Mouse (Mus musculus): ENCODE data around the gene Clec16a.
A peak's percentile ranks its signal among the peaks of the same experiment; 100 is the strongest.

Clec16a gene

DNA sequence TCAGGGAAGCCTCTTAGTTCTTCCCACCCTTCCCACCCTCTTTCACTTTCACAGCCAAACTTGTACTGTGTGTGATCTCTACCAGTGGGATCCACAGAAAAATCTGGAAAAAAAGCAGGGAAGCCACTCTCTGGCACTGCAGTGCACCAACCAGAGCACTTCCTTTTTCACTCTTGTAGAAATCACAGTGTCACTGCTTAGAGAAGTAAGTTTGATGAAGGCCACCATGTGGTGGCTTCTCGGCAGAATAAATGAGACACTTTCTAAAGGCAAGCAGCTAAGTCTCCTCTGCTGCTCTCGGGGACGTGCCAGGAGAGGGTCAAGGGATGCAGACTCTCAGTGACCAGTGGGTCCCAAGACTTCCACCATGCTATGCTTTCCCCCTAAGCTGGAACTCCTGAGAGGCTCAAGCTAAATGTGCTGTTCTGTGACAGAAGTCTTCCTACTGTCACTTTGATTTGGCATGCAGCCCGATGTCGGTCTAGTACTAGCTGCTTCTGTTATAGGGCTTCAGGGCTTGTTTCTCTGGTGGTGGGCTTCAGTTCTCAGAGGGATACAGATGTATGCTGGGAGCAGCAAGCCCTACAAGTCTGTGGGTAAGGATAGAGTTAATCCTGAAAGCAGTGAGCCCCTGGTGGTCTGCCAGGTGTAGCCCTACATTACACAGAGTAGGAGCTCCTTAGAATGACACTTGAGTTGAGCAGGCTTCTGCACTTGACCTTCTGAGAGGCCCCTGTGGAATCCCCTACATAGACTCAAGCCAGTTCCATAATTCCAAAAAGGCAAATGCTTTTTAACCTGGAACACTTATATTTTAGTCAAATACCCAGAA, 178.9 kb downstream of the Clec16a start:
- no peak for DNase-seq (ENCODE audit: low spot score)

DNA sequence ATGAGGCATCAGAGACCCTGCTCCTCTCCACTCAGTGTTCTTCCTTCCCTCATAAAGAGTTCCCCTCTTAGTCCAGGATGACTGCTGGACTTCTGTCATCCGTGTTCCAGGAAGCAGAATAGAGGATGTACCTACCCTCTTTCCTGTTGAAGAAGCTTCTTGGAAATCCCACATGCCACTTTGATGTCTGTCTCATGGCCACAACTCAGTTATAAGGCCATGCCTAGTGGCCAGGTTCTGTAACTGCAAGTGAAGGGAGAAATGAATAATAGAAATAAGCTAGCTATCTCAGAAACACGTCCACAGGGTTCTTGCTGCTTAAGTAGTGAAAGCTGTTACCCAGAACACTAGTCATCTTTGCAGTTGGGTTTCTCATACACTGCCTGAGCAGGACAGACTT, 180.0 kb downstream of the Clec16a start:
- DNase-seq (ENCODE audit: low spot score), result no peak

DNA sequence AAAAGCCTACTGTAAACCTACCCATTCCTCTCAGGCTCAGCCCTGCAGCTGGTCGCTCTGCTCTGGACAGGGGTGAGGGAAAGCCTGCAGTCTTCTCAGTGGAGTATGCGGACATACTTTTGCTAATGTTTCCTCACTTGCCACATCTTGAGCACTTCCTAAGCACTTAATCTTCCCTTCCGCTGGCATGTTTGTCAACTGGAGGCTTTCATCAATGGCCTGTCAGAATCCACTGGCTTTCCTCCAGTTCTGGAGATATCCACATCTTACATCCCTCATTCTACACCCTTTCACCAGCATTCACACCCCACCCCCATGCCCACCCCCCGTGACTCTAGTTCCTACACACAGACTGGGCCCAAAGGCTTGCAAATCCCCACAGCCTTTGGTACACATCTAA, 182.5 kb downstream of the Clec16a start:
- no peak for DNase-seq (ENCODE audit: low spot score)

DNA sequence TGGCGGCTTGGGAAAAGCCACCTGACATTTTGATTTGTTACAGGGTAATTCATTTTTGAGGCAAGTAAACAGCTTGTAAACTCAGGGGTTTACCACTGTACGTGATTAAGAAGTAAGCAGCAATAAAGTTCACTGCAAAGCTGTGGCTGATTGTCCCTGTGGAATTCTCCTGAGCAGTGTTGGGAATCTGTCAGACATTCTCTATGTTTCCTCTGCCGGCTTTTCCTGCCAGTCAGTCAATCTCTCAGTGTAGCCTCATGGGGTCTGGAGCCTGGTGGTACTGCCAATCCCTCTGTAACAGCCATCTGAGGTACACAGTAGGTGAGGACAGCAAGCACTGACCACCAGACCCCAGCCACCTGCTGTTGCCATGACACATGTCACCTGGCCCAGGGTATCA, 183.7 kb downstream of the Clec16a start:
- DNase-seq (ENCODE audit: low spot score), result no peak

DNA sequence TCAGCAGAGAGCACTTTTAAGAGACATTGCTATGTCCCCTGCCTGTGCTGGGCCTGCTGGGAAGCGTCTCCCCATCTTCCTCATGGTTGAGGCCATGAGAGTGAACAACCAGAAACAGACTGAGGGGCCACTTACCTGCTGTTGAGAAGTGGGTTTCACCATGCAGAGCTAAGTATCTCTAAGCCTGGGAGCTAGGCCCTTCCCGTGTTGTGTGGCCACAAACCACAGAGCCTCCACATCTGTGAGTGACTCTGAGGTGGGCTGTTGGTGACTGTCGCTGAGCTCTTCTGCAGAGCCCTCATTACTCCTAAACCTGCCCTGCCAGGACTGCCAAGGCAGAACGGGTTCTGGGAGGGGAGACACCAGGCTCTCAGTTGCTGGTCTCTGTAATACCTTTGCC, 185.8 kb downstream of the Clec16a start:
- no peak for DNase-seq (ENCODE audit: low spot score)

DNA sequence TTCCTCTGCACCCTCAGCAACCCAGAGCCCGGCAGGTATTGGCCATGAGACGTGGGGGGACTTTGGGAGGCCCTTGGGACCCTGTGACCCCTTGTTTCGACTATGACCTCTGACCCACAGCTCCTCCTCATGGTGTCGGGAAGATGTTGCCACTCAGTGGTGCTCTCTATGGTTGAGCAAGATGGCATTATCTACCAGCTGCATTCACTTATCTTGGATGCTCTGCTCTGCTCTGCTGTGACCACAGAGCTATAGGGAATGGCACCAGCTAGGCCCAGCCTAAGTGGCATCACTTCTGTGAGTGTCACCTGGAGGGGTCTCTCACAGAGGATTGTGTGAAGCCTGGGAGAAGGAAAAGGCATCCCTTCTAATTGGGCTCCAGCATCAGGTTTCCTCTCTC, 186.6 kb downstream of the Clec16a start:
- no peak for DNase-seq (ENCODE audit: low spot score)

DNA sequence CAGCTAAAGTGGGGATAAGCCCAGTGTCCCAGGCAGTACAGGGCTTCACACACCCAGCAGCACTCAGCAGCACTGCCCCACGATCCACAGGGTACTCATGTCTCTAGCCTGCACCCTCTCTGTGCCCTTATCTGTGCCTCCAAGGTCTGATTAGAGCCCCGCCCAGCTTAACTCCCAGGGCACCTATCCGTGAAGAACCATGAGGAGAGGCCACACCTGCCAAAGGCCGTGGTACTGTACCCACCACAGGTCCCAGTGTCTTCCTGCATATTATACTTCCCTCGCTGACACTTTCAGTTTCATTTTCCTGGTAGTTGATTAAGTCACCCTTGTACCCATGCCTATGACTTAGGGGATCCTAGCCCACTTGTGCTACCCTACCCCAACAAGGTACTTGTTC, 187.3 kb downstream of the Clec16a start:
- no peak for DNase-seq (ENCODE audit: low spot score)

DNA sequence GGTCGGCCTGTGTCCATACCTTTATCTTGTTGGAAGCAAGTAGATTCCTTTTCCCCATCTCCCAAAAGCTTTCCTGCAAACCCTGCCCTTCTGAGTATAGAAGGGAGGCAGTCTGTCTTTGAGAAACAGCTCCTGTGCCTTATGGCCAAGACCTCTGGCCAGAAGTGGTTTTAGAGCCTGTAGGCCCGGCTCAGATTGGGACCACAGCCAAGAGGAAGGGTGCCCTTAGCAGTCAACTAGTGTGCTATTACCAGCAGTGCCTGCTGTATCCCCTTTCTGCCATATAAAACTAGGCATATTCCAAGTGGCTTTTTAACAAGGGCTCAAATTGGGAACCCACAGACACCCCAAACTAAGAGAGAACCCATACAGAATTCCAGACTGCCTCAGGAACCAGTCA, 190.6 kb downstream of the Clec16a start:
- DNase-seq (ENCODE audit: low spot score), result peak; percentile 67

DNA sequence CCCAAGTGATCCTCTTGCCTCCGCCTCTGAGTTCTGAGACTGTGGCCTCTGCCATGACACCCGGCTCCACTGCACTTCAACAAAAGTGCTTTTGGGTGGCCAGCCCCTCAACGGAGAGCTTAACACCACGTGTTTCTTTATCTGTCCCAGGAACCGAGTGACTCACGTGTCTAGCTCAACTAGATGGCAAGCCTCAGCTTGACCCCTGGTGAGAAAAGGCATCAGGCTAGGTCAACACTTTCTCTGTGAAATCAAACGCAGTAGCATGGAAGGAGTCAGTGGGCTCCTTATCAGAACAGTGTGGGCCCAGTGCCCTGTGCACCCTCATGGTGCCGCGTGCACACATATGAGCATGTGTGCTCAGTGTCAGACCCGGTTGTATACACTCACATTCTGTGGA, 191.2 kb downstream of the Clec16a start:
- no peak for DNase-seq (ENCODE audit: low spot score)

DNA sequence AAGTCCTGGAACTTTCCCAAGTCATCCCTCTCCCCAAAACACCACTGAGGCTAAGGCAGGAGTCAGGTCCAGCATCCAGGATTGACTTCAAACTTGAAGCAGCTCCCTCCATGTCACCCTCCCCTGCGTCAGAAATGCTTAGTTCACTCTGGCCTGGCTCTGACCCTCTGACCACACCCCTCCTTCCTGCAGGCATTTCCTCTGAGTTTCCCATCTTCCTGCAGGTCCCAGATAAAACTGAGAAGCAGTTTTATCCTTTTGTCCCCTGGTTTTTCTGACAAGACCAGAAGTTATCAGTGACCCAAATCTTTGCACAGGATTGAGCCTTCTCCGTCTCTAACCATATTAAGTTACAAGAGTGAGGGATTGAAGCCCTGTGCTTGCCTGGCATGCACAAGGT, 192.4 kb downstream of the Clec16a start:
- no peak for DNase-seq (ENCODE audit: low spot score)

DNA sequence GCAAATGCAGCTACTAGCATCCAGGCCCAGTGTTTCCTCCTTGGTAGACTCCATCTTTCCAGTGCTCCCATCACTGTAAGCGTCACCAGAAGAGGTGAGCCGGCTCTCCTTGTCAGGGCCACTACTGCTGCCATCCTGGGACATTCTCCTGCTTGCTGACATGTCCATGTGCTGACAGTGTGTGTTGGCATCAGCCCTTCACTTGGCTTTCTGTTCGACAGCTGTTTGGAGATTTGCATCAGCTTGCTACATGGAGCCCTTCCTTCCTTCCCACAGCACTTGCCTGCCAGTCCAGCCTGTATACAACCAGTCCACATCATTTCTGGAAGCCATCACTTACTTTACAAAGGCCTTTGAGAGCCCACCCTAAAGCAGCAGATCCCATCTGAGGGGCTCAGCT, 193.7 kb downstream of the Clec16a start:
- no peak for DNase-seq (ENCODE audit: low spot score)

DNA sequence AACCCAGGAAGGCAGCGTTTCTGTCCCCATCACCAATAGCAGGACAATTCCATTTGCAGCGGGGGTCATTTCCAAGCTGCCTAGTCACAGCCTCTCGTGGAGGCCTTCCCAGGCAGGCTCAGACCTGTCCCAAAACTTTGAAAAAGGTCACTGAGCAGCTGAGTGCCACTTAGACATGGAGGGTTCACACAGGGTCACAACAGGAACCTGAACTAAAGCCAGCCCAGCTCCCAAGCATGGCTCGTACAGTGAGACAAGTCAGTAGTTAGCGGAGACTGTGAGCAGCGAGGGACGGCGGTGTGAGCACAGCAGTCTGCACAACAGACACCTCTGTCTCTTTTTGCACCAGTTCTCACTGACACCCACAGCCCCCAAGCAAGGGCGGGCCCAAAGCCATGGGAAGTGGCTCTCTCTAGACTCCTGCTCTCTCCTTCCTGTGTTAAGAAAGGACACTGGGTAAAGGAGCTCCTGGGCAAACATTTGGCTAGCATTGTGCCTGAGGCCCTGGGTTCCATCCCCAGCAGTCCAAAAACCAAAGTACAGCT, 194.8 kb downstream of the Clec16a start:
- peak; percentile 44 for DNase-seq (ENCODE audit: low spot score)

DNA sequence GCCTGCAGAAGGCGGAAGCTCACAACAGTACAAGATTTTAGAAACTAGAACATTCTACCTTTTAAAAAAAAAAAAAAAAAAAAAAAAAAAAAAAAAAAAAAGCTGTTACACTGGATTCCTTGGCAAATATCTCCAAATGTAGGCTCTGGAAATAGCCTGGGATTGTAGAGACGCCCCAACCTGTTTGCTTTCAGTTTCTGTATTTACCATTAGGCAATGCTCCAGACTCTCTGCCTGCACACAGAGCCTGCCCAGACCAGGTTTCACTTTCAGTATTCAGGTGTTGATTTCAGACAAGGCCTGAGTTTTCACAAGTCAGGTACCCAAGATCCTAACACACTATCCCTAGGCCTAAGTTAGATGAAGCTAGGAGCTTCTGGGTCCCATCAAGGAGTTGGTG, 195.9 kb downstream of the Clec16a start:
- peak; percentile 75 for DNase-seq (ENCODE audit: low spot score)

DNA sequence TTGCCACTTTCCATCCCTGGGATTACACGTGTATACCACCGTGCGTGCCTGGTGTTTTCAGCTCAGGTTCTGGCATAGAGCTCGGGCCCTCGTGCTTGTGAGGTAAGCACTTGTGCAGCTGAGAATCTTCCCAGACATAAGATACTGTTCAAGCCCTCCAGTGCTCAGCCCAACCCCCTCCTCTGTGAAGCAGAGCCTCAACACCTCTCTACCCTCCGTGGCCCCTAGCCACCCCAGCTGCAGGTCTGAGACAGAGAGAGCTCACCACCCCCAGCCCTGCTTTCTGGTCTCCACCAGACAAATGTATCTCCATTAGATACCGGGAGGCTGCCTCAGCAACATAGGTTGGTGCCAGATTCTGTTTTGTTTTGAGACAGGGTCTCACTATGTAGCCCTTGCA, 204.1 kb downstream of the Clec16a start:
- no peak for DNase-seq (ENCODE audit: low spot score)

DNA sequence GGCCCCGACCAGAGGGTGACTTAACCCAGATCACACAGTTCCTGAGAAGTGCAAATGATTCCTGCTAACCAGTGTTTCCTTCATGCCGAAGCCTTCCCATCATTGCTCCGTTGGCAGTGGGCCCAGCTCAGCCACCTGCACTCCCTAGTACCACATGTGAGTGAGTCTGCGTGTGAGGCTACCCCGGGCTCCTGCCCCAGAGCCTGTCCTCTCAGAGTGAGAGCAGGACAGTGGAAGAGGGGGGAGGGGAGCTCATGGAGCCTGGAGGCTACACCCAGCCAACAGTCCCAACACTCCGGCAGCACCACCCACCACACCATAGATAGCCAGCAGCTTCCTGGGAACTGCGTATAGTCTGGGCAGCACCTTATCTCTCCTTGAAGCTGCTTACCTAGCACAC, 204.7 kb downstream of the Clec16a start:
- no peak for DNase-seq (ENCODE audit: low spot score)

DNA sequence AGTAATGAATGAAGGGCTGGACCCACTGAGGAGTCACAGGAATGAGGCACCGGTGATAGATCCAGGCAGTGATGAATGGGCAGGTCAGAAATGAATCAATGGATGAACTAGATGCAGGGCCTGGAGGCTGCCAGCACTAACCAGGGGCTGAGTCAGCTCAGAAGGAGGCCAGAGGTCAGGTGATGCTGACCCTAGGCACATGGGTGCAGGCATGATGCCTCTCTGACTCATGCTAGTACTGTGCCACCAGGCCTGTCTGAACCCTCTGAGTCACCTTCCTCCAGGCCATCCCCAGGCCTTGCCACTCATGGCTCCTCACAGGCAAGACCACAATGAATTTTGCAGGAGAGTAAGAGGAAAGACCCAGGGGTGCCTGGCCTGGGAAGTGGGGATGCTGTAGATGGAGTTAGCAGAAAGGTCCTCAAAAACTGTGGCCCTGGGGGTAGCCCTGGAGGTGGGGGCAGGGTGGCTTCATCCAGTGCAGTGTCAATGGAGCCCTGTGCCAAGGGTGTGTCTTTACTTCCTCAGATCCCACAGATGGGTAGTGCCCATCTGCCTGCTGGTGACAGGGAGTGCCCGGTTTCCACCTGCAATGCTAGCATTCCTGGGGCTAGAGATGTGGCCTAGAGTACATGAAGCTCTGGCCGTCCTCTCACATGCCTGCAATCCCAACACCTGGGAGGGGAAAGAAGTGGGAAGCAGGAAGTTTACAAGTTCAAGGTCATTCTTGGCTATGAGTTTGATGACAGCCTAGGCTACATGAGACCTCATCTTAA, 209.6 kb downstream of the Clec16a start:
- DNase-seq (ENCODE audit: low spot score), result peak; percentile 32

DNA sequence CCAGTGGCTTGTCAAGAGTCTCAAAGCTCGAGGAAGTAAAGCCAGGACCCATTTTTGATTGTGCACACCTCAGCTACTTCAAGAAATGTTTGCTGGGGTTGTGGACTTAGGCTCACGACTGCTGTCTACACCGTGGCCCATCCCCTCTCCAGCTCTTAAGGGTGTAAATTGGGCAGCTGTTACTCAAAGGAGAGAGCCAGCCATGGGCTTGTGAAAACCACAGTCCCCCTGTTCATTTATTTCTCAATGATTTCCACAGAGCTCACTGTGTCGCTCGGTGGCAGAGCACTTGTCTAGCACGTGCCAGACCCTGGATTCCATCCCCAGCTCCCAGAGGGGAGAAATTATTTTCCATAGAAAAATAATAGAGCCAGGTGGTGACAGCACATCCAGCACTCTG, 211.0 kb downstream of the Clec16a start:
- DNase-seq (ENCODE audit: low spot score), result no peak

DNA sequence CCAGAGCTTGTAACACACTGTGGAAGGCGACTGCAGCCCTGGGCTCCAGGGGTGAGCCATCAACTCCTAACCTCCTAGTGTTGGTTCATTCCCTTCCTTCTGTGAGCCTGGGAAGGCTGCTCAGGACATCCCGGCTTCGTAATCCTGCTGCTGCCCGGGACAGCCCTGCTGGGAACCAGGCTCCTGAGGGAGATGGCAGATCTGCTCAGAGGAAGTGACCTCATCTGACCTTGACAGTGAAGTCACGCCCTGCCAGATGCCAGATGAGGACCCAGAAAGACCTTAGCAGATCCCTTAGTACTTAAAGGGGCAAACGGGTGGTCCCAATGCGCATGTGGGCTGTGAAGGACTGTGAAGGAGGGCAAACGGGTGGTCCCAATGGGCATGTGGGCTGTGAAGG, 216.0 kb downstream of the Clec16a start:
- DNase-seq (ENCODE audit: low spot score), result no peak

DNA sequence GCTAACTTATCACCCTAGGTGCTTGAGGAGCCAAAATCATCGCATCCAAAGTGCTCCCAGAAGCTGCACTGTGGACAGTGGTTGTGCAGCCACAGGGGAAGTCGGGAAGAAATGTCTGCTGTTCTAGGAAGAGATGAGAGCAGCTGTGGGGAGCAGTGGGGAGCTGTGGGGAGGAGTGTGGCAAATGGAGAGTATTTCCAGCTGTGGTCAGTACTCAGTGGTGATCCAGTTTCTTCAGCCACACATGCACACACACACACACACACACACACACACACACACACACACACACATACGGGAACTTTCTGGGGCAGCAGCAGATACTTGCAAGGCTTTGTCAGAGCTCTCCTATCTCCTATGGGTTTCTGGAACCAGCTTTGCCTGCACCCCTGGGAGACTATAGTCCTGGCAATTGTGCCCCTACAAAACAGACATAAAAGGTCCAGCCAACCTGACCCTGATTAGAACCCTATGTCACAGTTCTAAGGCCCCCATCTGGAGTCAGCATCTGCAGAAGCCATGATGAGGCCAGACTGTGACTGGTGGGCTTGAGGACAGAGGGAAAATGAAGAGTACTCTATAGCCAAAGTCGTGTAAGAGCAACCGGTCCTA, 217.5 kb downstream of the Clec16a start:
- no peak for DNase-seq (ENCODE audit: low spot score)

DNA sequence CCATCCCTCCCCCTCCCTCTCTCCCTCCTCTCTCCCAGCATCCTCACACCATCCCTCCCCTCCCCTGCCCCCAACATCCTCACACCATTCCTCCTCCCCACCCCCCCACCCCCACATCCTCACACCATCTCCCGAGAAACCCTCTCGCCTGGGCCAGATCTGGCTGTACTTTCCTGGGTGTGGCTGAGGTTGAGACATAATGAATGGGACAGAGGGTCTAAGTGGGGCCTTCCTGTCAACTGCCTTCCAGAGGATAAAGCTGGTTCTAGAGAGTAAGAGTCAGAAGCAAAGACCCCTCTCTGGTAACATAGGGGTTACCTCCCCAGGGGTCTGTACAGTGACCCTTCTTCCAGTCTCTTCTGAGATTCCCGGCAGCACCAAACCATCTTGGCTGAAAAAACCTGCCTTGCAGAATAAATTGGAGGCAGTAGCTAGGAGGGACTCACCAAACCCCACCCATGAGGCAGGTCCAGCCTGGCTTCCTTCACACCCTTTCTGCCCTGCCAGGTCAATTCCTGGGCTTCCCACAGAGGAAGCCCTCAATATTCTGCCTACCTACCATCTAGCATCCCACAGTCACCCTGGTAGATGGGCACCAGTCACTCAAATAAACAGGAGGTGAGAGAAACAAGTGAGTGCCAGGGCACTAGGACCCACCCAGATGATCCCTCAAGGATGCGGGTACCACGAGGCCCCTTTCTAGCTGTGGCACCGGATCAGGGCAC, 218.6 kb downstream of the Clec16a start:
- no peak for DNase-seq (ENCODE audit: low spot score)

DNA sequence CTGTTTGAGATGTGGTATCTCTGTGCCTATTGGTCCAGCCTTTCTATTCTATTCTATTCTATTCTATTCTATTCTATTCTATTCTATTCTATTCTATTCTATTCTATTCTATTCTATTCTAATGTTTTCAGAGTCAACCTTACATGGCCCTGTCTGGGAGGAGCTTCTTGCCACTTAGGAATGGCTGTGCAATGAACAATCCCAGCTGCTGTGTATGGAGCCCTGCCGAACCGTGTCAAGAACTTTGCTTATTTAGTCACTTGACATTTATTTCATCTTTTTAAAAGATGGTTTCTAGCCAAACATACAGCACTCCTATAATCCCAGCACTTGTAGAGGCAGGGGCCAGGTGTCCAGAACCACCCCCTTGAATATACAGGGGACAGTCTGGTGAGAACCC, 219.2 kb downstream of the Clec16a start:
- DNase-seq (ENCODE audit: low spot score), result no peak

DNA sequence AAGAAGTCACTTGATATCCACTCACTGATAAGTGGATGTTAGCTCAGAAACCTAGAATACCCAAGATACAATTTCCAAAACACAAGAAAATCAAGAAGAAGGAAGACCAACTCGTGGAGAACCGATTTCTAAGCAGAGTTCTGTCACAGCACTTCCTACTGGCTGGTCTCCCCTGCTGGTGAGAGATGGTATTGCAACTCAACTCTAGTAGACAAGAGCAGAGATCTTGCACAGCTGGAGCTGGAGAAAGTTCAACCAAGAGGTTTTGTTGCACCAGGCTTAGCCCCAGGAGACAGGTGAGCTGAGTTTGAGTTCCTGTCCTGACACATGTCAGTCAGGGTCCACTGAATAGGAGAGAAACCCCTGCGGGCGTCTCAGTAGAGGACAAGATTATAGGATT, 222.0 kb downstream of the Clec16a start:
- peak; percentile 84 for DNase-seq (ENCODE audit: low spot score)

Measured in adipocyte (in vitro differentiated cells).